Mouse (Mus musculus): ENCODE results near the gene Tjp1. TPM values are rescaled to one million over a fixed set of nuclear protein-coding genes. Genes with fewer than 3 reads are reported as not detected.

Gene Tjp1
- polyA plus RNA-seq, 1 experiment: 20.2 TPM

DNA sequence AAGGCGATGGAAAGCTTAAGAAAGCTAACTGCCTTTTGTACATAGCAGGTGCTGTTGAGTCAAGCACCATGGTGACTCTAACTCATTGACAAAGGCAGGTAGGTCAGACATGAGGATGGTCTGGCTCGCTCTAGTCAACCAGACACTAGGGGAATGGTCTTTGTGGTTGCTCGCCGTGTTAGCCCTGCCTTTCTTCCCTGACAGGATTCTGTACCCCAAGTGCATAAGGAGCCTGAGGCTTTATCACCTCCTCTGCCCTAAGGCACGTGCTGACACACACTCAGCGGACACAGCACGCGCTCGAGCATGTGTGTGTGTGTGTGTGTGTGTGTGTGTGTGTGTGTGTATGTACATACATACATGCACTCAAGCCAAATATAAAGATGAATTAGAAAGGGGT, 146.9 kb downstream of the Tjp1 start:
- DNase-seq: no peak
- H3K36me3 ChIP-seq (ENCODE audit: control insufficient read depth, insufficient read depth, low read length): no peaks in the 10 kb centered on the region
- H3K4me3 ChIP-seq (ENCODE audit: insufficient read depth, low read depth, low read length): no peak overlapping the region
- H3K27ac ChIP-seq (ENCODE audit: insufficient read depth, low read depth, low read length): no peak overlapping the region
- H3K27me3 ChIP-seq (replicated peaks; ENCODE audit: control insufficient read depth, insufficient read depth, low read length): no peaks in the 10 kb centered on the region
- H3K4me1 ChIP-seq (ENCODE audit: control insufficient read depth, insufficient read depth, low read length): no peaks in the 10 kb centered on the region
- WGBS: 93% methylated on average over 9 of the region's 9 CpGs
- TF ChIP-seq CTCF (conservative IDR thresholded peaks at IDR 0.05; ENCODE audit: insufficient read depth, insufficient read length, low read depth, low read length) (no peak), POLR2A (IDR thresholded peaks at IDR 0.05; ENCODE audit: low read depth, low read length) (no peak)

- no peak for DNase-seq
- no peaks in the 10 kb centered on the region for H3K27me3 ChIP-seq (replicated peaks; ENCODE audit: control insufficient read depth, insufficient read depth, low read length)
- TF ChIP-seq CTCF (conservative IDR thresholded peaks at IDR 0.05; ENCODE audit: insufficient read depth, insufficient read length, low read depth, low read length) (no peak), POLR2A (IDR thresholded peaks at IDR 0.05; ENCODE audit: low read depth, low read length) (no peak)
- H3K4me3 ChIP-seq (ENCODE audit: insufficient read depth, low read depth, low read length): no peak overlapping the region
- H3K36me3 ChIP-seq (ENCODE audit: control insufficient read depth, insufficient read depth, low read length): no peaks in the 10 kb centered on the region
- WGBS: 45% methylated on average over 9 of the region's 9 CpGs
- 0 out of 2 replicates have a peak, but pooled peaks cover 3% of the 10 kb centered on the region for H3K4me1 ChIP-seq (ENCODE audit: control insufficient read depth, insufficient read depth, low read length)
- H3K27ac ChIP-seq (ENCODE audit: insufficient read depth, low read depth, low read length): peak overlapping the region; percentile 48; the same call in 1 of the 2 replicates
Observed at GRCm38 (mm10) chr7:65378818-65379565, 148.6 kb downstream of the Tjp1 start.

DNA sequence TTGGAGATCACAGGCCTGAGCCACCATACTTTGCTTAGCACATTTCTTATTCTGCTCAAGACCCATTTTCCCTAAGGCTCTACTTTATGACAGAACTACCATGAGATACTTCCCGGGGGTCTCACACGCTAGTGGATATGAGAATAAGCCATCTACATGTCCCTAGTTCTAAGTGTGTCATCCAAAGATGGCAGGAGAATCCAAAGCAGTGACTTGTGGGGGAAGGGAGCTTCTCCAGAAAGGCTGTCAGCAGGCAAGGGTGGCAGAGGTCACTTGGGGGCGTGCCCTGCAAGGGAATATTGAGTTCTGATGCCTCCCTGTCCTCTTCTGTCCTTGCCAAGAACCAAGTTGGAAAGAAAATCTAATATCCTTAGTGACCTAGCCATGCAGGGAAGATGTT, 150.1 kb downstream of the Tjp1 start:
- H3K36me3 ChIP-seq (ENCODE audit: control insufficient read depth, insufficient read depth, low read length): no peaks in the 10 kb centered on the region

DNA sequence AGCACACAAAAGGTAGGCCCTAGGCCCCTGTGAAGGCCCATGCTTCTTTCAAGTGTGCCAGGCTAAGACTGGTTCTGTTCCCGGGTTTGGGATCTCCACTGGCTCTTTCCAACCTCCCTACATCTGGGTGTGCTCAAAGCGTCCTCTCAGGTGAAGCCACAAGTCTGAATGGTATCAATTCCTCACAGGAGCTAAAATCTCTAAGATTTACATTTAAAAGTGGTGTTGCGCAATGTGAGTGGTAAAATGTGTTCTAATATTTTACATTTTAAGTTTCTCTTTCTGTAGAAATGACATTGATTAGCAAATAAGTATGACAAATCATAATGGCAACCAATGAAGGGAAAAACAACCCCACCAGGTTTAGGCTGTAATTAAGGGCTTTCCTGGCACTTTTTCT, 152.0 kb downstream of the Tjp1 start:
- Histone ChIP-seq H3K36me3 (ENCODE audit: control insufficient read depth, insufficient read depth, low read length) (no peaks in the 10 kb centered on the region), H3K4me1 (ENCODE audit: control insufficient read depth, insufficient read depth, low read length) (peaks cover 9% of the 10 kb centered on the region; the same call in 1 of the 2 replicates), H3K27me3 (replicated peaks; ENCODE audit: control insufficient read depth, insufficient read depth, low read length) (no peaks in the 10 kb centered on the region), H3K4me3 (ENCODE audit: insufficient read depth, low read depth, low read length) (no peak overlapping the region), H3K27ac (ENCODE audit: insufficient read depth, low read depth, low read length) (no peak overlapping the region)
- 89% methylated on average over 3 of the region's 3 CpGs for WGBS
- DNase-seq: no peak
- TF ChIP-seq CTCF (conservative IDR thresholded peaks at IDR 0.05; ENCODE audit: insufficient read depth, insufficient read length, low read depth, low read length) (no peak), POLR2A (IDR thresholded peaks at IDR 0.05; ENCODE audit: low read depth, low read length) (no peak)

More for the DNA sequence above, 150.1 kb downstream of the Tjp1 start:
- H3K27me3 ChIP-seq (replicated peaks; ENCODE audit: control insufficient read depth, insufficient read depth, low read length): no peaks in the 10 kb centered on the region
- H3K27ac ChIP-seq (ENCODE audit: insufficient read depth, low read depth, low read length): no peak overlapping the region
- no peak overlapping the region for H3K4me3 ChIP-seq (ENCODE audit: insufficient read depth, low read depth, low read length)
- H3K4me1 ChIP-seq (ENCODE audit: control insufficient read depth, insufficient read depth, low read length): 0 out of 2 replicates have a peak, but pooled peaks cover 5% of the 10 kb centered on the region
- no peak for DNase-seq
- TF ChIP-seq POLR2A (IDR thresholded peaks at IDR 0.05; ENCODE audit: low read depth, low read length) (no peak), CTCF (conservative IDR thresholded peaks at IDR 0.05; ENCODE audit: insufficient read depth, insufficient read length, low read depth, low read length) (no peak)
- 85% methylated on average over 3 of the region's 3 CpGs for WGBS

DNA sequence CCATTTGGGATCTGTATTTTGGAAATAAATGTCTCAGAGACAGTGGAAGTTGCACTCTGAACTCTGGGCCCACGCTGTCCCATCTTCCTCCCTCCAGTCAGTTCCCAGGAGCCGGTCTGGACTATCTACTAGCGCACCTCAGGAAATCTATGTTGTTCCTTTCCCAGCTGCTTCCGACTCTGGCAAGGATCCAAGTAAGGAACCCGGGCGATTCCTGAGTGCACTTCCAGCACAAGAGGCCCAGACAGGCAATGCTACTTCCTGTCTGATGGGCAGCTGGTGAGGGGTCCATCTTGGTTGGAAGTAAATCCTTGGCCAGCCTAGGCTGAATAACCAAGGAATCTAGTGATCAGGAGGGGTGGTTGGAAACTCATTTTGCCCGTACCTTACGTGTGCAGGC, 152.4 kb downstream of the Tjp1 start:
- Histone ChIP-seq H3K4me3 (ENCODE audit: insufficient read depth, low read depth, low read length) (no peak overlapping the region), H3K36me3 (ENCODE audit: control insufficient read depth, insufficient read depth, low read length) (no peaks in the 10 kb centered on the region), H3K4me1 (ENCODE audit: control insufficient read depth, insufficient read depth, low read length) (peaks cover 9% of the 10 kb centered on the region; the same call in 1 of the 2 replicates), H3K27me3 (replicated peaks; ENCODE audit: control insufficient read depth, insufficient read depth, low read length) (no peaks in the 10 kb centered on the region), H3K27ac (ENCODE audit: insufficient read depth, low read depth, low read length) (peak overlapping the region; percentile 59; the same call in 1 of the 2 replicates)
- 52% methylated on average over 8 of the region's 8 CpGs for WGBS
- DNase-seq: peak; percentile 80
- TF ChIP-seq POLR2A (IDR thresholded peaks at IDR 0.05; ENCODE audit: low read depth, low read length): no peak
- TF ChIP-seq CTCF (conservative IDR thresholded peaks at IDR 0.05; ENCODE audit: insufficient read depth, insufficient read length, low read depth, low read length): no peak

DNA sequence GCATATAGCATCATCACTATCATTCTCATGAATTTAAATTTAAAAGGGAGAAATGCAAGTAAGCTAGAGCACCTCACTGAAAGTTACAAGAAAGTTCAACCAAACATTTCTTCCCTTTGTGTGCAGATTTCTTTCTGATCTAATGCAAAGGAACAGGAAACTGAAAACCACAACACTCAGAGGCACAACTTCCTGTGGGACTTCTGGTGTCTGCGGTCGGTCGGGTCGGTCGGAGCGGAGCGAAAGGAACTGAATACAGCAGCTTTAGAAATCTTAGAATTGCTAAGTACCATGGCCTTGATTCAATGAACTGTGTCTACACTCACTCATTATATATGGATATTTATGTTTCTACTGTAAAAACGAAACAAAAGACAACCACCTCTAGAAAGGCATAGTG, 154.2 kb downstream of the Tjp1 start:
- Histone ChIP-seq H3K36me3 (ENCODE audit: control insufficient read depth, insufficient read depth, low read length) (no peaks in the 10 kb centered on the region), H3K27ac (ENCODE audit: insufficient read depth, low read depth, low read length) (no peak overlapping the region), H3K4me1 (ENCODE audit: control insufficient read depth, insufficient read depth, low read length) (peaks cover 9% of the 10 kb centered on the region; the same call in 1 of the 2 replicates), H3K27me3 (replicated peaks; ENCODE audit: control insufficient read depth, insufficient read depth, low read length) (no peaks in the 10 kb centered on the region), H3K4me3 (ENCODE audit: insufficient read depth, low read depth, low read length) (no peak overlapping the region)
- WGBS: 51% methylated on average over 8 of the region's 8 CpGs
- DNase-seq: peak; percentile 40
- TF ChIP-seq CTCF (conservative IDR thresholded peaks at IDR 0.05; ENCODE audit: insufficient read depth, insufficient read length, low read depth, low read length) (no peak), POLR2A (IDR thresholded peaks at IDR 0.05; ENCODE audit: low read depth, low read length) (no peak)

DNA sequence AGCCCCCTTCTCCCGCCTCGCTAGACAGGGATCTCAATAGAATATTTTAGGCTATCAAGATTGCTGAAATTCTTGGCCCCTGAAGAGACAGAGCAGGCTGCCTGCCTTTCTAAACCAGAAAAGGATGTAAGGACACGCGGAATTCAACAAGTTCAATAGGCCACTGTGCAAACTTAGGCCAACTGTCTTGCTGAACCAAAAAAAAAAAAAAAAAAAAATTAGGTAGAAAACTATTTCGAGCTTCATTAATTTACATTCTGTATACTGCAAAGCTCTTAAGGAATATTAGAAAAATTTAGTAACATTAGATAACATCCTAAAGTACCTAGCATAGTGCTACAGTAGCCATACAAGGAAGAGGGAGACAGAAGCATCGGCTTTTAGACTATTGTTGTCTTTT, 155.8 kb downstream of the Tjp1 start:
- 46% methylated on average over 6 of the region's 6 CpGs for WGBS

More for the DNA sequence above, 155.8 kb downstream of the Tjp1 start:
- Histone ChIP-seq H3K4me3 (ENCODE audit: insufficient read depth, low read depth, low read length) (peak overlapping the region; percentile 93; the same call in 1 of the 2 replicates), H3K27ac (ENCODE audit: insufficient read depth, low read depth, low read length) (peak overlapping the region; percentile 96), H3K36me3 (ENCODE audit: control insufficient read depth, insufficient read depth, low read length) (no peaks in the 10 kb centered on the region), H3K27me3 (replicated peaks; ENCODE audit: control insufficient read depth, insufficient read depth, low read length) (no peaks in the 10 kb centered on the region), H3K4me1 (ENCODE audit: control insufficient read depth, insufficient read depth, low read length) (peaks cover 14% of the 10 kb centered on the region; the same call in 1 of the 2 replicates)
- no peak for DNase-seq
- no peak for TF ChIP-seq CTCF (conservative IDR thresholded peaks at IDR 0.05; ENCODE audit: insufficient read depth, insufficient read length, low read depth, low read length)
